Mouse (Mus musculus) CH12.LX (cell line): ENCODE measurements at regions not wholly inside any gene's neighbourhood (a gene's known extent, or its start where the extent isn't known, plus 50 kb on each side); places are given as distances from the start of the nearest gene placed in this dataset.

Experiments
- DNase-seq: peaks from one replicate; pipeline ENCODE4 v3.0.0-alpha.2; 2013; ENCODE audit errors: extremely low read depth
- H3K27ac ChIP-seq: 2 replicates; pipeline ENCODE4 v1.5.1; 2012; ENCODE audit warnings: low read depth, mild to moderate bottlenecking, control low read depth, moderate library complexity; ENCODE audit not compliant: insufficient read depth
- H3K27me3 ChIP-seq: replicated peaks from 2 replicates; pipeline ENCODE3; 2012; ENCODE audit warnings: inconsistent platforms
- H3K36me3 ChIP-seq, 2 experiments: replicated peaks in 1 of 2; 2 replicates each; pipeline versions ENCODE3 to v1.6.1; 2012; ENCODE audit warnings: inconsistent platforms in 1 of 2, low read length in 1 of 2, mild to moderate bottlenecking in 1 of 2, mixed read lengths in 1 of 2, moderate library complexity in 1 of 2; ENCODE audit not compliant: control insufficient read depth in 1 of 2, insufficient read depth in 1 of 2
- H3K4me1 ChIP-seq, 2 experiments: 2 replicates each; pipeline ENCODE4 v1.6.1; 2012; ENCODE audit warnings: inconsistent platforms in 1 of 2, moderate library complexity in 1 of 2; ENCODE audit not compliant: insufficient read depth in 2 of 2, control insufficient read depth in 1 of 2
- H3K4me2 ChIP-seq: 2 replicates; pipeline ENCODE4 v1.6.1; 2012; ENCODE audit warnings: low read depth, mild to moderate bottlenecking, control low read depth; ENCODE audit not compliant: poor library complexity, insufficient read depth, severe bottlenecking
- H3K4me3 ChIP-seq, 3 experiments: fragments of 150-350 bp in 1 of 3; sonication (generic) in 1 of 3; replicated peaks in 1 of 3; 2 replicates each; pipeline versions ENCODE3 to v1.5.1; 2011 to 2012; ENCODE audit warnings: low read depth in 2 of 3, low read length in 2 of 3, mild to moderate bottlenecking in 2 of 3, moderate library complexity in 2 of 3, control low read depth in 1 of 3, improper control_type of control experiment in 1 of 3, inconsistent platforms in 1 of 3, mixed read lengths in 1 of 3; ENCODE audit not compliant: poor library complexity in 1 of 3
- H3K79me2 ChIP-seq: replicated peaks from 2 replicates; pipeline ENCODE4 v1.6.1; 2012; ENCODE audit warnings: mild to moderate bottlenecking, moderate library complexity; ENCODE audit not compliant: control insufficient read depth, poor library complexity, insufficient read depth, severe bottlenecking; ENCODE audit errors: extremely low read depth
- H3K9ac ChIP-seq: 2 replicates; pipeline ENCODE4 v1.6.1; 2012; ENCODE audit warnings: low read depth, mild to moderate bottlenecking, control low read depth, moderate library complexity; ENCODE audit not compliant: insufficient read depth
- H3K9me3 ChIP-seq: replicated peaks from 2 replicates; pipeline ENCODE3; 2012; ENCODE audit warnings: low read length, inconsistent platforms, mixed read lengths
- BHLHE40 ChIP-seq: IDR thresholded peaks from 2 replicates; pipeline ENCODE4 v1.6.1; 2011; ENCODE audit warnings: mild to moderate bottlenecking, low read depth, low read length, improper control_type of control experiment
- CHD2 ChIP-seq: IDR thresholded peaks from 2 replicates; pipeline ENCODE4 v1.6.1; 2011; ENCODE audit warnings: low read length, improper control_type of control experiment
- CTCF ChIP-seq, 2 experiments: IDR thresholded peaks in 1 of 2; conservative IDR thresholded peaks in 1 of 2; 2 replicates each; pipeline ENCODE4 v1.5.1; 2011 to 2012; ENCODE audit warnings: low read depth in 2 of 2, low read length in 2 of 2, improper control_type of control experiment in 1 of 2, inconsistent platforms in 1 of 2, mild to moderate bottlenecking in 1 of 2, moderate library complexity in 1 of 2
- E2F4 ChIP-seq: IDR thresholded peaks from 2 replicates; pipeline ENCODE4 v1.6.1; 2011; ENCODE audit warnings: low read depth, low read length, improper control_type of control experiment; ENCODE audit not compliant: insufficient replicate concordance
- ELF1 ChIP-seq: IDR thresholded peaks from 2 replicates; pipeline ENCODE4 v1.6.1; 2014; ENCODE audit warnings: low read depth, mild to moderate bottlenecking, inconsistent platforms, low read length, improper control_type of control experiment
- ETS1 ChIP-seq: conservative IDR thresholded peaks from 2 replicates; pipeline ENCODE4 v1.6.1; 2012; ENCODE audit warnings: low read depth, mild to moderate bottlenecking, inconsistent platforms, low read length, improper control_type of control experiment, moderate library complexity
- HCFC1 ChIP-seq: IDR thresholded peaks from 2 replicates; pipeline ENCODE4 v1.6.1; 2012; ENCODE audit warnings: low read depth, mild to moderate bottlenecking, inconsistent platforms, low read length, improper control_type of control experiment
- IRF4 ChIP-seq: IDR thresholded peaks from 2 replicates; pipeline ENCODE4 v1.6.1; 2014; ENCODE audit warnings: low read depth, mild to moderate bottlenecking, inconsistent platforms, low read length, improper control_type of control experiment
- JUND ChIP-seq: conservative IDR thresholded peaks from 2 replicates; pipeline ENCODE4 v1.6.1; 2011; ENCODE audit warnings: low read depth, low read length, improper control_type of control experiment
- KAT2A ChIP-seq: IDR thresholded peaks from 2 replicates; pipeline ENCODE4 v1.6.1; 2012; ENCODE audit warnings: low read length, improper control_type of control experiment, inconsistent platforms; ENCODE audit not compliant: insufficient replicate concordance
- MAFK ChIP-seq: IDR thresholded peaks from 2 replicates; pipeline ENCODE4 v1.6.1; 2011; ENCODE audit warnings: low read length, improper control_type of control experiment; ENCODE audit not compliant: insufficient replicate concordance
- MAZ ChIP-seq: IDR thresholded peaks from 2 replicates; pipeline ENCODE4 v1.6.1; 2012; ENCODE audit warnings: low read depth, mild to moderate bottlenecking, inconsistent platforms, low read length, improper control_type of control experiment, moderate library complexity
- MEF2A ChIP-seq: IDR thresholded peaks from 2 replicates; pipeline ENCODE4 v1.6.1; 2014; ENCODE audit warnings: low read depth, mild to moderate bottlenecking, inconsistent platforms, low read length, improper control_type of control experiment, borderline replicate concordance
- MYC ChIP-seq: IDR thresholded peaks from 2 replicates; pipeline ENCODE4 v1.6.1; 2011; ENCODE audit warnings: low read depth, mild to moderate bottlenecking, improper control_type of control experiment, low read length
- POLR2A ChIP-seq: IDR thresholded peaks from 2 replicates; pipeline ENCODE4 v1.6.1; 2011; ENCODE audit warnings: low read depth, mild to moderate bottlenecking, improper control_type of control experiment, low read length
- TBP ChIP-seq: conservative IDR thresholded peaks from 2 replicates; pipeline ENCODE4 v1.6.1; 2011; ENCODE audit warnings: low read depth, low read length, improper control_type of control experiment
- TCF12 ChIP-seq: IDR thresholded peaks from 2 replicates; pipeline ENCODE4 v1.6.1; 2014; ENCODE audit warnings: low read depth, mild to moderate bottlenecking, inconsistent platforms, low read length, improper control_type of control experiment
- USF1 ChIP-seq: IDR thresholded peaks from 2 replicates; pipeline ENCODE4 v1.6.1; 2014; ENCODE audit warnings: low read depth, mild to moderate bottlenecking, inconsistent platforms, low read length, improper control_type of control experiment
- USF2 ChIP-seq: conservative IDR thresholded peaks from 2 replicates; pipeline ENCODE4 v1.6.1; 2011; ENCODE audit warnings: low read depth, low read length, improper control_type of control experiment
- ZKSCAN1 ChIP-seq: IDR thresholded peaks from 2 replicates; pipeline ENCODE4 v1.6.1; 2012; ENCODE audit warnings: low read depth, inconsistent platforms, low read length, improper control_type of control experiment, borderline replicate concordance
- ZNF384 ChIP-seq: IDR thresholded peaks from 2 replicates; pipeline ENCODE4 v1.6.1; 2012; ENCODE audit warnings: low read depth, low read length, improper control_type of control experiment, inconsistent platforms
- dilution Hi-C: fragments of 300-500 bp; cut with MboI; formaldehyde crosslinking; loops from 2 replicates; pipeline ENCODE4 v1.14.3; 2020; ENCODE audit warnings: low sequenced_read_pairs; ENCODE audit not compliant: extremely low pct_unique_long_range_greater_than_20kb, extremely low pct_ligation_motif_present
- in situ Hi-C: fragments of 300-500 bp; cut with MboI; formaldehyde crosslinking; loops from 3 replicates; pipeline ENCODE4 v1.14.3; 2019; ENCODE audit warnings: low sequenced_read_pairs, low pct_ligation_motif_present, low pct_unique_long_range_greater_than_20kb, mixed read lengths

GRCm38 (mm10) chr10:118975772-118976171 lies 105.8 kb upstream of the Dyrk2 start:
- in situ Hi-C loops, result no loop called here
- H3K36me3 ChIP-seq, result no peaks in the 10 kb centered on the region
- H3K4me3 ChIP-seq, result no peak overlapping the region
- H3K9ac ChIP-seq, result no peak overlapping the region
- no peaks in the 10 kb centered on the region for H3K9me3 ChIP-seq
- no peak overlapping the region for H3K27ac ChIP-seq
- no peaks in the 10 kb centered on the region for H3K27me3 ChIP-seq
- dilution Hi-C loops, result no loop called here
- H3K4me1 ChIP-seq, result peaks cover 0 to 62% of the 10 kb centered on the region in 2 experiments; a peak in 2 of 4 replicates
- H3K79me2 ChIP-seq, result no peaks in the 10 kb centered on the region
- TF ChIP-seq E2F4, result no peak
- no peak for TF ChIP-seq CHD2
- no peak for TF ChIP-seq TCF12
- no peak for TF ChIP-seq MEF2A
- no peak for TF ChIP-seq USF2
- TF ChIP-seq MAZ, result no peak
- no peak for TF ChIP-seq KAT2A
- TF ChIP-seq USF1, result no peak
- no peak for TF ChIP-seq ETS1
- no peak for TF ChIP-seq MAFK
- no peak for TF ChIP-seq IRF4
- no peak for TF ChIP-seq POLR2A
- TF ChIP-seq HCFC1, result no peak
- TF ChIP-seq CTCF (conservative IDR thresholded peaks at IDR 0.05 in 1 of 2, IDR thresholded peaks at IDR 0.05 in 1 of 2; ENCODE audit: low read depth in 2 of 2, low read length in 2 of 2), result no peak
- TF ChIP-seq TBP, result no peak
- TF ChIP-seq ELF1, result no peak
- TF ChIP-seq JUND, result no peak
- no peak for TF ChIP-seq MYC
- TF ChIP-seq ZKSCAN1, result no peak
- TF ChIP-seq, all 38 proteins: peak for 0
- H3K4me2 ChIP-seq, result no peak overlapping the region
- no peak for DNase-seq

DNA sequence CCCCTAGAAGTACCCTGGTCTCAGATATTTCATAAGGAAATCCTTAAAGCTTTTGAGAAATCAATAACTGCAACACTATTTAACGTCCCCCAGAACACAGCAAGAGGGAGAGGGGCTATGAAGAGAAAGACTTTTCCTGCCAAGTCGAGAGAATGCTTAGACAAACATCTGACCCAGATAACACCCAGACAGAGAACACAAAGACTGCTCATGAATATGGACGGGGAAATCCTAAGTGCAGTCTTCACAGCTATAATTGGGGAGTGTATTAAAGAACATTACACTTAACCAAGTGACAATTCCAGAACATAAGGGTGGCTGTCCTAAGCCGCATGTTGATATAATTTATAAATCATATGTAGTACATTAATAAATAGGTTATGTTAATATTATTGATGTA lies 103.3 kb upstream of the Dyrk2 start:
- peaks cover 8% of the 10 kb centered on the region for H3K9me3 ChIP-seq
- in situ Hi-C loops, result no loop called here
- dilution Hi-C loops, result no loop called here
- H3K4me3 ChIP-seq, result no peak overlapping the region
- no peak overlapping the region for H3K27ac ChIP-seq
- H3K79me2 ChIP-seq, result no peaks in the 10 kb centered on the region
- H3K27me3 ChIP-seq, result no peaks in the 10 kb centered on the region
- H3K4me1 ChIP-seq, result peaks cover 0 to 58% of the 10 kb centered on the region in 2 experiments; a peak in 2 of 4 replicates
- TF ChIP-seq BHLHE40, result no peak
- TF ChIP-seq CHD2, result no peak
- no peak for TF ChIP-seq ZNF384
- TF ChIP-seq MAFK, result no peak
- no peak overlapping the region for H3K9ac ChIP-seq
- no peaks in the 10 kb centered on the region for H3K36me3 ChIP-seq
- no peak overlapping the region for H3K4me2 ChIP-seq
- DNase-seq, result no peak
